Mouse (Mus musculus): ENCODE measurements around the gene Ocln.

DNA sequence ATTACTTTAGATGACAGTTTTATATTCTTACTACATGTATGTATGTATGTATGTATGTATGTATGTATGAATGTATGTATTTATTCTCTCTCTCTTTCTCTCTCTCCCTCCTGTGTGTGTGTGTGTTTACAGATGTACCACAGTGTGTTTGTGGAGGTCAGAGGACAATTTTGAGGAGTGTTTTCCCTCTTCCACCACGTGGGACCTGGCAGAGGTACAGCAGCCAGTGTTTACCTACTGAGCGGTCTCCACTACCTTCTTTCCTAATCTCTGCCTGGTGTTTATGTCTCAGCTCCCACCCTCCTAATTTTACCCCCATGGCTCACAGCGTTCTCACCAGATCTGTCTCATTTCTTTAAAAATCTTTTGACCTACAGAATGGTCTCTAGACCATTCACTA, 26.7 kb upstream of the Ocln start:
- TF ChIP-seq TAL1 (IDR thresholded peaks at IDR 0.05; ENCODE audit: low read length): no peak
- TF ChIP-seq GATA1 (IDR thresholded peaks at IDR 0.05; ENCODE audit: low read length): no peak

Measured in erythroblast, embryonic 14.5 days (primary cell).